Mouse (Mus musculus) myocyte (in vitro differentiated cells): ENCODE measurements around the gene Cntn1.

Source experiments
- CEBPB ChIP-seq: IDR thresholded peaks from 2 replicates; pipeline ENCODE4 v1.6.1; 2011; ENCODE audit warnings: mild to moderate bottlenecking, moderate library complexity; ENCODE audit not compliant: poor library complexity, insufficient read depth, severe bottlenecking
- MAX ChIP-seq: IDR thresholded peaks from one replicate; pipeline ENCODE4 v1.6.1; 2011; ENCODE audit warnings: low read depth, mild to moderate bottlenecking, control low read depth
- POLR2A ChIP-seq: IDR thresholded peaks from one replicate; pipeline ENCODE4 v1.6.1; 2011; ENCODE audit warnings: low read depth, mild to moderate bottlenecking, control low read depth, moderate library complexity; ENCODE audit not compliant: insufficient read length
- POLR2AphosphoS2 ChIP-seq: IDR thresholded peaks from one replicate; pipeline ENCODE4 v1.6.1; 2011; ENCODE audit warnings: low read depth, control low read depth; ENCODE audit not compliant: insufficient read length
- REST ChIP-seq: IDR thresholded peaks from one replicate; pipeline ENCODE4 v1.6.1; 2011; ENCODE audit warnings: mild to moderate bottlenecking, control low read depth, moderate library complexity; ENCODE audit not compliant: insufficient read depth, insufficient read length
- TCF12 ChIP-seq: IDR thresholded peaks from one replicate; pipeline ENCODE4 v1.6.1; 2011; ENCODE audit warnings: mild to moderate bottlenecking, control low read depth; ENCODE audit not compliant: poor library complexity, insufficient read depth, severe bottlenecking

DNA sequence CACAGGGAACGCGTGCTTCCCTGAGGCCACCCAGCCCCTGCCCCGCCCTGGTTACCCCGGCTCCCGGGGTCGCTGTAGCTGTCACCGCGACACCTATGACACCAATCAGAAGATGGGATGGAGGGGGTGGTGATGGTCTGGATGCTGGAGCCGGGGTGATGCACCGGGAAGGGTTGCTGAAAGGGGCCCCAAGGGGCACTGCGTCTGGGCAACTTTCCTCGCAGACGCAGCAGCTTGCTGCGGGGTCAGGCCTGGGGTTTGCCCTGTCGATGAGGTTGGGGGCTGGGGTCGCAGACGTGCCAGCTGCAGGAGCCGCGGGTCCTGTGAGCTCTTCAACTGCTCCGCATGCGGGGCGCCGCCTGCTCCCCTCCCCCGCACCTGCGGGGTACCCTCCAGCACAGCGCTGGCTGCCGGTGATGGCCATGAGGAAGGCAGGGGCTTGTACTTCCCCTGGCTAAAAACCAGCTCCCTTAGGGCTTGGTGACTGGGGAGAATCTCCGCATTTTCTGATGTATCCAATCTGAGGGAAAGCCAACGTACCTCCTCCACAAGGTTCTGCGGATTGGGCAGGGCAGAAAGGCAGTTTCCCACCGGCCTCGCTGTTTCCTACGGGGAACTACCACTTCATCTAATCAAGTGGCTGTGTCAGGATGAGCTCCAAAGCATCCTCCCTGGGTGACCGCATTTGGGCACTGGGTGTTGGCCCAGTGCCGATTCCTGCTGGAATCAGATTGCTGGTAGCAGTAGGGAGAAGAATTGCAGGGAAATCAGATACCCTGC is 578 bp downstream of the Cntn1 start:
- TF ChIP-seq REST (no peak), MAX (no peak), TCF12 (no peak), POLR2A (no peak), POLR2AphosphoS2 (no peak), CEBPB (no peak)
